In the genomic region with DNA sequence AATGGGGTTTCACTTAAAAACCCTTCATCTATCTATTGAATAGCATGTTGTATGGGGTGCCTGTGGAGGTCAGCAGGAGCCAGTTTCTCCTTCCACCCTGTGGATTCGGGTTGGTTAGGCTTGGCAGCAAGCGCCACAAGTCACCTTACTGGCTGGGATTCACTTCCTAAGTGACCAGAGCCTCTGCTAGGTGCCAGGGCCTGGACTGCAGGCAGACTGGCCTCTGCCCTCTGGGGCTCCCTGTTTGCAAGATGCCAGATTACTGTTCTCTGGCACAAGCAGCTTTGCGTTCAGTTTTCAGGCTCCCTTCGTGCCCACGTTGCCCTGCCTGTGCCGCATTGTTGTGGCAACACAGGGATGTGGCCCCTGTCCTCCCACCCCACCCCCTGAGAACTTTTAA, we compare ENCODE assay signal across 24 mouse cellular contexts. TPM values are rescaled to one million over a fixed set of nuclear protein-coding genes. Genes with fewer than 3 reads are reported as not detected.
DNase-seq lines count a peak whose midpoint lies in the region; ATAC-seq lines count a peak whose summit lies in the region.
"Had no signal": no experiment of that assay in that cellular context is flagged by ENCODE, and none has a peak within 500 bp of the region (broad histone marks: within the 10 kb centered on the region; RNA-seq: fewer than 3 reads in every experiment).

No protein-coding gene starts in this region.

- H3K36me3 ChIP-seq in hindbrain, embryonic 11.5 days (ENCODE audit: control insufficient read depth, insufficient read depth, low read length) = no peaks in the 10 kb centered on the region
- H3K36me3 ChIP-seq in hindbrain, embryonic 16.5 days (ENCODE audit: control insufficient read depth, insufficient read depth, low read length) = no peaks in the 10 kb centered on the region
- H3K36me3 ChIP-seq in kidney, embryonic 16.5 days (ENCODE audit: insufficient read depth, low read length) = peaks cover 7% of the 10 kb centered on the region
- H3K36me3 ChIP-seq in embryonic facial prominence, embryonic 14.5 days (ENCODE audit: control insufficient read depth, insufficient read depth, low read length) = 0 out of 2 replicates have a peak, but pooled peaks cover 18% of the 10 kb centered on the region
- H3K36me3 ChIP-seq: intestine, embryonic 15.5 days; stomach, embryonic 15.5 days had no signal

- H3K9ac ChIP-seq in hindbrain, embryonic 11.5 days (ENCODE audit: low read depth, low read length) = peak overlapping the region; percentile 11; the same call in 1 of the 2 replicates
- H3K9ac ChIP-seq in hindbrain, embryonic 16.5 days (ENCODE audit: low read depth, low read length) = no peak overlapping the region
- H3K9ac ChIP-seq in kidney, embryonic 16.5 days (replicated peaks; ENCODE audit: low read length) = no peak overlapping the region
- H3K9ac ChIP-seq in embryonic facial prominence, embryonic 14.5 days (ENCODE audit: low read depth, low read length) = peak overlapping the region; percentile 34; the same call in 1 of the 2 replicates
- H3K9ac ChIP-seq: forebrain, embryonic 13.5 days; intestine, embryonic 15.5 days; limb, embryonic 12.5 days; liver, embryonic 13.5 days; lung, embryonic 14.5 days; midbrain, embryonic 13.5 days; stomach, embryonic 15.5 days had no signal

- H3K4me2 ChIP-seq in hindbrain, embryonic 11.5 days (replicated peaks; ENCODE audit: low read depth, low read length) = no peak overlapping the region
- no peak overlapping the region for H3K4me2 ChIP-seq in hindbrain, embryonic 16.5 days (ENCODE audit: low read length)
- H3K4me2 ChIP-seq in kidney, embryonic 16.5 days (replicated peaks; ENCODE audit: low read depth, low read length) = no peak overlapping the region
- H3K4me2 ChIP-seq in embryonic facial prominence, embryonic 14.5 days (ENCODE audit: low read depth, low read length) = no peak overlapping the region
- H3K4me2 ChIP-seq: forebrain, embryonic 13.5 days; intestine, embryonic 15.5 days; limb, embryonic 12.5 days; liver, embryonic 13.5 days; lung, embryonic 14.5 days; midbrain, embryonic 13.5 days; stomach, embryonic 15.5 days had no signal

- no peaks in the 10 kb centered on the region for H3K27me3 ChIP-seq in hindbrain, embryonic 11.5 days (ENCODE audit: control insufficient read depth, insufficient read depth, low read length)
- no peaks in the 10 kb centered on the region for H3K27me3 ChIP-seq in hindbrain, embryonic 16.5 days (replicated peaks; ENCODE audit: control insufficient read depth, insufficient read depth, low read length)
- no peaks in the 10 kb centered on the region for H3K27me3 ChIP-seq in kidney, embryonic 16.5 days (ENCODE audit: insufficient read depth, low read length)
- no peaks in the 10 kb centered on the region for H3K27me3 ChIP-seq in embryonic facial prominence, embryonic 14.5 days (replicated peaks; ENCODE audit: control insufficient read depth, insufficient read depth, low read length)
- H3K27me3 ChIP-seq: forebrain, embryonic 13.5 days; intestine, embryonic 15.5 days; limb, embryonic 12.5 days; liver, embryonic 13.5 days; megakaryocyte, embryonic 14.5 days; midbrain, embryonic 13.5 days; stomach, embryonic 15.5 days had no signal

- DNase-seq in hindbrain, embryonic 11.5 days (ENCODE audit: low spot score) = no peak
- peak; percentile 31 to 41 for DNase-seq in kidney, adult 8-10 months
- DNase-seq in embryonic facial prominence, embryonic 14.5 days (ENCODE audit: low spot score) = no peak
- peak; percentile 64 for DNase-seq in kidney, adult 9 months
- DNase-seq in B cell, adult 2 months = no peak
- DNase-seq in heart, postnatal 25 days (ENCODE audit: low spot score) = no peak
- DNase-seq: adrenal gland, adult 8-10 months; cerebellum, adult 9-11 months; liver, embryonic 13.5 days; lung, embryonic 14.5 days; right cerebral cortex, adult 18-20 months; thymus, postnatal 25 days had no signal

- 94% methylated on average over 6 of the region's 6 CpGs for WGBS in hindbrain, embryonic 11.5 days
- 87% methylated on average over 6 of the region's 6 CpGs for WGBS in hindbrain, embryonic 16.5 days
- 69% methylated on average over 6 of the region's 6 CpGs for WGBS in kidney, embryonic 16.5 days
- 84% methylated on average over 5 of the region's 6 CpGs for WGBS in embryonic facial prominence, embryonic 14.5 days

- no peak overlapping the region for H3K4me3 ChIP-seq in hindbrain, embryonic 11.5 days (ENCODE audit: low read depth, low read length)
- no peak overlapping the region for H3K4me3 ChIP-seq in hindbrain, embryonic 16.5 days (ENCODE audit: low read length)
- no peak overlapping the region for H3K4me3 ChIP-seq in kidney, embryonic 16.5 days (ENCODE audit: low read length)
- H3K4me3 ChIP-seq in embryonic facial prominence, embryonic 14.5 days (ENCODE audit: low read depth, low read length) = no peak overlapping the region
- H3K4me3 ChIP-seq: forebrain, embryonic 13.5 days; intestine, embryonic 15.5 days; layer of hippocampus, adult 2 months; limb, embryonic 12.5 days; liver, embryonic 13.5 days; megakaryocyte, embryonic 14.5 days; midbrain, embryonic 13.5 days; myocyte; stomach, embryonic 15.5 days had no signal

- ATAC-seq in hindbrain, embryonic 11.5 days (ENCODE audit: low FRiP score) = no peak
- ATAC-seq in hindbrain, embryonic 16.5 days = no peak
- no peak for ATAC-seq in kidney, embryonic 16.5 days (ENCODE audit: low FRiP score, low TSS enrichment)
- ATAC-seq in embryonic facial prominence, embryonic 14.5 days (ENCODE audit: low read depth) = no peak
- ATAC-seq: activated CD4-positive, CD25-positive, alpha-beta regulatory T cell, adult 4 months; forebrain, embryonic 13.5 days; intestine, embryonic 15.5 days; midbrain, embryonic 13.5 days had no signal

- intact Hi-C loops in heart, postnatal 25 days (cut with DNase I) = no loop called here

- no peak overlapping the region for H3K27ac ChIP-seq in hindbrain, embryonic 11.5 days (ENCODE audit: low read depth, low read length)
- H3K27ac ChIP-seq in hindbrain, embryonic 16.5 days (ENCODE audit: low read depth, low read length) = no peak overlapping the region
- H3K27ac ChIP-seq in kidney, embryonic 16.5 days (ENCODE audit: low read length) = no peak overlapping the region
- H3K27ac ChIP-seq in embryonic facial prominence, embryonic 14.5 days (replicated peaks; ENCODE audit: low read depth, low read length) = no peak overlapping the region
- H3K27ac ChIP-seq: forebrain, embryonic 13.5 days; intestine, embryonic 15.5 days; layer of hippocampus, adult 2 months; limb, embryonic 12.5 days; liver, embryonic 13.5 days; midbrain, embryonic 13.5 days; stomach, embryonic 15.5 days had no signal

- no peaks in the 10 kb centered on the region; the same call in 1 of the 2 replicates for H3K4me1 ChIP-seq in hindbrain, embryonic 11.5 days (replicated peaks; ENCODE audit: control insufficient read depth, insufficient read depth, low read length)
- peaks cover 13% of the 10 kb centered on the region for H3K4me1 ChIP-seq in hindbrain, embryonic 16.5 days (ENCODE audit: control insufficient read depth, insufficient read depth, low read depth, low read length)
- H3K4me1 ChIP-seq in kidney, embryonic 16.5 days (ENCODE audit: insufficient read depth, low read length) = peaks cover 13% of the 10 kb centered on the region
- peaks cover 9% of the 10 kb centered on the region for H3K4me1 ChIP-seq in embryonic facial prominence, embryonic 14.5 days (ENCODE audit: control insufficient read depth, insufficient read depth, low read length)
- H3K4me1 ChIP-seq: intestine, embryonic 15.5 days had no signal

- H3K9me3 ChIP-seq in hindbrain, embryonic 11.5 days (ENCODE audit: control insufficient read depth, low read length) = no peaks in the 10 kb centered on the region
- no peaks in the 10 kb centered on the region for H3K9me3 ChIP-seq in hindbrain, embryonic 16.5 days (ENCODE audit: control insufficient read depth, low read length)
- 0 out of 2 replicates have a peak, but pooled peaks cover 4% of the 10 kb centered on the region for H3K9me3 ChIP-seq in kidney, embryonic 16.5 days (ENCODE audit: low read length)
- no peaks in the 10 kb centered on the region for H3K9me3 ChIP-seq in embryonic facial prominence, embryonic 14.5 days (ENCODE audit: control insufficient read depth, low read length)
- H3K9me3 ChIP-seq: forebrain, embryonic 13.5 days; intestine, embryonic 15.5 days; limb, embryonic 12.5 days; liver, embryonic 13.5 days; megakaryocyte, embryonic 14.5 days; midbrain, embryonic 13.5 days; stomach, embryonic 15.5 days had no signal

RNA-seq across cellular contexts. Expression of gene Fbxo46, which starts 5.1 kb away (rescaled TPM):
- polyA plus RNA-seq in hindbrain, embryonic 11.5 days (2014; fragmentation: Nextera tagmentation; extraction: Ambion mirVana) = 8.7 and 8.8 TPM in 2 replicates
- polyA plus RNA-seq in hindbrain, embryonic 16.5 days (2015; fragmentation: Nextera tagmentation; extraction: Ambion mirVana) = 16.4 and 17.7 TPM in 2 replicates
- 18.4 and 20.3 TPM in 2 replicates for polyA plus RNA-seq in kidney, embryonic 16.5 days (2015; fragmentation: Nextera tagmentation; extraction: Ambion mirVana)
- polyA plus RNA-seq in embryonic facial prominence, embryonic 14.5 days (2014; fragmentation: Nextera tagmentation; extraction: Ambion mirVana) = 9.1 and 9.2 TPM in 2 replicates
- total RNA-seq in heart, postnatal 25 days (2021) = 1 to 10 TPM; 5.4 to 5.5 TPM

RNA-seq across cellular contexts. Expression of gene Gm4969, which starts 6.5 kb away (rescaled TPM):
- 1.0 and 1.4 TPM in 2 replicates for polyA plus RNA-seq in hindbrain, embryonic 11.5 days (2014; fragmentation: Nextera tagmentation; extraction: Ambion mirVana)
- 7.0 and 8.8 TPM in 2 replicates for polyA plus RNA-seq in hindbrain, embryonic 16.5 days (2015; fragmentation: Nextera tagmentation; extraction: Ambion mirVana)
- 3.2 and 4.3 TPM in 2 replicates for polyA plus RNA-seq in kidney, embryonic 16.5 days (2015; fragmentation: Nextera tagmentation; extraction: Ambion mirVana)
- polyA plus RNA-seq in embryonic facial prominence, embryonic 14.5 days (2014; fragmentation: Nextera tagmentation; extraction: Ambion mirVana) = 1.7 and 2.6 TPM in 2 replicates
- not detected for total RNA-seq in heart, postnatal 25 days (2021)
- total RNA-seq: adrenal gland, adult 8-10 months; gastrocnemius, adult 18-20 months had no signal
- polyA plus RNA-seq: activated CD4-positive, CD25-positive, alpha-beta regulatory T cell, adult 4 months; myocyte had no signal

RNA-seq across cellular contexts. Expression of gene Qpctl, which starts 24.4 kb away (rescaled TPM):
- polyA plus RNA-seq in hindbrain, embryonic 11.5 days (2014; fragmentation: Nextera tagmentation; extraction: Ambion mirVana) = 11.7 and 12.0 TPM in 2 replicates
- polyA plus RNA-seq in hindbrain, embryonic 16.5 days (2015; fragmentation: Nextera tagmentation; extraction: Ambion mirVana) = 24.0 and 26.3 TPM in 2 replicates
- polyA plus RNA-seq in kidney, embryonic 16.5 days (2015; fragmentation: Nextera tagmentation; extraction: Ambion mirVana) = 15.1 and 16.1 TPM in 2 replicates
- polyA plus RNA-seq in embryonic facial prominence, embryonic 14.5 days (2014; fragmentation: Nextera tagmentation; extraction: Ambion mirVana) = 11.1 and 13.2 TPM in 2 replicates
- total RNA-seq in heart, postnatal 25 days (2021) = 1 to 10 TPM; 4.6 to 5.1 TPM

RNA-seq across cellular contexts. Expression of gene Snrpd2, which starts 24.8 kb away (rescaled TPM):
- polyA plus RNA-seq in hindbrain, embryonic 11.5 days (2014; fragmentation: Nextera tagmentation; extraction: Ambion mirVana) = 143 and 149 TPM in 2 replicates
- polyA plus RNA-seq in hindbrain, embryonic 16.5 days (2015; fragmentation: Nextera tagmentation; extraction: Ambion mirVana) = 107 and 110 TPM in 2 replicates
- polyA plus RNA-seq in kidney, embryonic 16.5 days (2015; fragmentation: Nextera tagmentation; extraction: Ambion mirVana) = 137 and 141 TPM in 2 replicates
- polyA plus RNA-seq in embryonic facial prominence, embryonic 14.5 days (2014; fragmentation: Nextera tagmentation; extraction: Ambion mirVana) = 130 and 131 TPM in 2 replicates
- 10 to 100 TPM; 67.8 to 71.0 TPM for total RNA-seq in heart, postnatal 25 days (2021)

RNA-seq across cellular contexts. Expression of gene Six5, which starts 30.3 kb away (rescaled TPM):
- polyA plus RNA-seq in hindbrain, embryonic 11.5 days (2014; fragmentation: Nextera tagmentation; extraction: Ambion mirVana) = 6.2 and 7.2 TPM in 2 replicates
- polyA plus RNA-seq in hindbrain, embryonic 16.5 days (2015; fragmentation: Nextera tagmentation; extraction: Ambion mirVana) = 1.9 and 2.9 TPM in 2 replicates
- 9.5 and 10.5 TPM in 2 replicates for polyA plus RNA-seq in kidney, embryonic 16.5 days (2015; fragmentation: Nextera tagmentation; extraction: Ambion mirVana)
- 13.4 and 16.3 TPM in 2 replicates for polyA plus RNA-seq in embryonic facial prominence, embryonic 14.5 days (2014; fragmentation: Nextera tagmentation; extraction: Ambion mirVana)
- total RNA-seq in heart, postnatal 25 days (2021) = 1 to 10 TPM; 8.6 to 9.8 TPM

Comparison
In these comparisons a context has a peak if more than half of its experiments do, and no peak if none do; other contexts are left out.
1. H3K9ac ChIP-seq: peak in hindbrain, embryonic 11.5 days (single experiment) and embryonic facial prominence, embryonic 14.5 days (single experiment); none in hindbrain, embryonic 16.5 days (single experiment) and kidney, embryonic 16.5 days (single experiment).
2. DNase-seq: peak in kidney, adult 8-10 months (2 of 2) and kidney, adult 9 months (single experiment); none in hindbrain, embryonic 11.5 days (single experiment), embryonic facial prominence, embryonic 14.5 days (single experiment), B cell, adult 2 months (0 of 2) and heart, postnatal 25 days (single experiment).